Mouse (Mus musculus) forebrain, embryonic 10.5 days (tissue): ENCODE data around the gene Plekhg1. TPM values are rescaled to one million over a fixed set of nuclear protein-coding genes. Genes with fewer than 3 reads are reported as not detected.

Experiments
- DNase-seq: peaks from one replicate; pipeline ENCODE4 v3.0.0-alpha.2; 2017; ENCODE audit warnings: low spot score; ENCODE audit errors: extremely low spot score
- H3K27ac ChIP-seq: fragments of 300-500 bp; sonication (generic); 2 replicates; pipeline ENCODE4 v1.5.1; 2016; ENCODE audit warnings: mild to moderate bottlenecking
- H3K27me3 ChIP-seq: fragments of 300-500 bp; sonication (generic); 2 replicates; pipeline ENCODE4 v1.6.1; 2016; ENCODE audit warnings: mild to moderate bottlenecking; ENCODE audit not compliant: poor library complexity, severe bottlenecking
- H3K36me3 ChIP-seq: fragments of 300-500 bp; sonication (generic); replicated peaks from 2 replicates; pipeline ENCODE4 v1.6.1; 2016; ENCODE audit warnings: mild to moderate bottlenecking, moderate library complexity
- H3K4me1 ChIP-seq: fragments of 300-500 bp; sonication (generic); 2 replicates; pipeline ENCODE4 v1.6.1; 2016
- H3K4me3 ChIP-seq: fragments of 300-500 bp; sonication (generic); 2 replicates; pipeline ENCODE4 v1.5.1; 2016; ENCODE audit warnings: mild to moderate bottlenecking, moderate library complexity
- H3K9me3 ChIP-seq: fragments of 300-500 bp; sonication (generic); 2 replicates; pipeline ENCODE4 v1.6.1; 2016; ENCODE audit warnings: mild to moderate bottlenecking, moderate library complexity
- WGBS: fragments of 180-500 bp; shearing (Covaris S2); methylation state at CpG from one replicate; pipeline ENCODE4 v1.1.7; 2016; 5-methylcytosine and 5-hydroxymethylcytosine counted together
- polyA plus RNA-seq: library from polyadenylated mRNA; unstranded; fragments of >200 nt; fragmentation: Nextera tagmentation; extraction: Ambion mirVana; gene quantifications from 2 replicates; pipeline ENCODE4 v1.2.1, GENCODE M21; 2016

The Plekhg1 gene
- polyA plus RNA-seq, 1 experiment from 2014 or later: 12.0 TPM

GRCm38 (mm10) chr10:3718021-3718865 lies 21.9 kb upstream of the Plekhg1 start:
- WGBS: 76% methylated on average over 16 of the region's 16 CpGs
- 0 out of 2 replicates have a peak overlapping the region, but pooled peaks have one; percentile 36 for H3K27ac ChIP-seq
- DNase-seq: no peak
- peaks cover 41% of the 10 kb centered on the region for H3K4me1 ChIP-seq
- no peaks in the 10 kb centered on the region for H3K36me3 ChIP-seq
- H3K27me3 ChIP-seq: no peaks in the 10 kb centered on the region
- no peaks in the 10 kb centered on the region for H3K9me3 ChIP-seq
- no peak overlapping the region for H3K4me3 ChIP-seq

- no peaks in the 10 kb centered on the region for H3K36me3 ChIP-seq
- no peaks in the 10 kb centered on the region for H3K9me3 ChIP-seq
- 76% methylated on average over 2 of the region's 2 CpGs for WGBS
- H3K4me1 ChIP-seq: peaks cover 42% of the 10 kb centered on the region
- no peak overlapping the region for H3K27ac ChIP-seq
- H3K4me3 ChIP-seq: no peak overlapping the region
- DNase-seq: no peak
- no peaks in the 10 kb centered on the region for H3K27me3 ChIP-seq
These were observed 19.9 kb upstream of the Plekhg1 start for GRCm38 (mm10) chr10:3720296-3720695.

- Histone ChIP-seq H3K27ac (peak overlapping the region; percentile 48), H3K4me1 (peaks cover 42% of the 10 kb centered on the region), H3K9me3 (no peaks in the 10 kb centered on the region), H3K36me3 (no peaks in the 10 kb centered on the region), H3K4me3 (no peak overlapping the region), H3K27me3 (no peaks in the 10 kb centered on the region)
- 34% methylated on average over 2 of the region's 2 CpGs for WGBS
- DNase-seq: no peak
These were observed 17.8 kb upstream of the Plekhg1 start for GRCm38 (mm10) chr10:3722339-3722738.

- Histone ChIP-seq H3K27ac (no peak overlapping the region), H3K4me1 (peaks cover 35% of the 10 kb centered on the region), H3K4me3 (no peak overlapping the region), H3K36me3 (no peaks in the 10 kb centered on the region), H3K9me3 (no peaks in the 10 kb centered on the region), H3K27me3 (no peaks in the 10 kb centered on the region)
- no peak for DNase-seq
- WGBS: 74% methylated on average over 1 of the region's 1 CpGs
These were observed 15.5 kb upstream of the Plekhg1 start for GRCm38 (mm10) chr10:3724665-3725064.

- Histone ChIP-seq H3K4me3 (no peak overlapping the region), H3K36me3 (no peaks in the 10 kb centered on the region), H3K4me1 (peaks cover 19% of the 10 kb centered on the region), H3K9me3 (no peaks in the 10 kb centered on the region), H3K27me3 (no peaks in the 10 kb centered on the region), H3K27ac (no peak overlapping the region)
- 48% methylated on average over 3 of the region's 3 CpGs for WGBS
- no peak for DNase-seq
These were observed 10.5 kb upstream of the Plekhg1 start for GRCm38 (mm10) chr10:3729666-3730065.

- 38% methylated on average over 4 of the region's 4 CpGs for WGBS
- Histone ChIP-seq H3K4me1 (peaks cover 19% of the 10 kb centered on the region), H3K36me3 (no peaks in the 10 kb centered on the region), H3K9me3 (no peaks in the 10 kb centered on the region), H3K27ac (no peak overlapping the region), H3K27me3 (no peaks in the 10 kb centered on the region), H3K4me3 (no peak overlapping the region)
- no peak for DNase-seq
These were observed 9.8 kb upstream of the Plekhg1 start for GRCm38 (mm10) chr10:3730314-3730713.

- peaks cover 20% of the 10 kb centered on the region for H3K4me1 ChIP-seq
- no peaks in the 10 kb centered on the region for H3K9me3 ChIP-seq
- DNase-seq: no peak
- no peak overlapping the region for H3K27ac ChIP-seq
- WGBS: 64% methylated on average over 3 of the region's 3 CpGs
- no peak overlapping the region for H3K4me3 ChIP-seq
- peaks cover 11% of the 10 kb centered on the region; the same call in 1 of the 2 replicates for H3K27me3 ChIP-seq
- H3K36me3 ChIP-seq: no peaks in the 10 kb centered on the region
These were observed 3.1 kb upstream of the Plekhg1 start for GRCm38 (mm10) chr10:3737034-3737433.

- under 1% methylated on average over 33 of the region's 47 CpGs for WGBS
- peak; percentile 79 for DNase-seq
- Histone ChIP-seq H3K4me1 (peaks cover 27% of the 10 kb centered on the region), H3K36me3 (no peaks in the 10 kb centered on the region), H3K27ac (peak overlapping the region; percentile 90), H3K4me3 (peak overlapping the region; percentile 76), H3K9me3 (no peaks in the 10 kb centered on the region), H3K27me3 (peaks cover 11% of the 10 kb centered on the region; the same call in 1 of the 2 replicates)
These were observed 582 bp downstream of the Plekhg1 start for GRCm38 (mm10) chr10:3740504-3741388.

GRCm38 (mm10) chr10:3741791-3742190 lies 1.6 kb downstream of the Plekhg1 start:
- WGBS: 3% methylated on average over 5 of the region's 5 CpGs
- Histone ChIP-seq H3K4me1 (peaks cover 30% of the 10 kb centered on the region), H3K27me3 (peaks cover 11% of the 10 kb centered on the region; the same call in 1 of the 2 replicates), H3K27ac (no peak overlapping the region), H3K9me3 (no peaks in the 10 kb centered on the region), H3K4me3 (peak overlapping the region; percentile 76), H3K36me3 (no peaks in the 10 kb centered on the region)
- DNase-seq: no peak

GRCm38 (mm10) chr10:3743069-3743468 lies 2.9 kb downstream of the Plekhg1 start:
- H3K27ac ChIP-seq: no peak overlapping the region
- H3K4me3 ChIP-seq: no peak overlapping the region
- H3K9me3 ChIP-seq: no peaks in the 10 kb centered on the region
- 50% methylated on average over 2 of the region's 2 CpGs for WGBS
- H3K27me3 ChIP-seq: peaks cover 11% of the 10 kb centered on the region; the same call in 1 of the 2 replicates
- DNase-seq: no peak
- H3K4me1 ChIP-seq: peaks cover 35% of the 10 kb centered on the region
- no peaks in the 10 kb centered on the region for H3K36me3 ChIP-seq

GRCm38 (mm10) chr10:3743826-3744225 lies 3.7 kb downstream of the Plekhg1 start:
- H3K27me3 ChIP-seq: peaks cover 9% of the 10 kb centered on the region; the same call in 1 of the 2 replicates
- no peak for DNase-seq
- WGBS: 85% methylated on average over 5 of the region's 5 CpGs
- H3K4me3 ChIP-seq: no peak overlapping the region
- peaks cover 35% of the 10 kb centered on the region for H3K4me1 ChIP-seq
- no peaks in the 10 kb centered on the region for H3K9me3 ChIP-seq
- no peaks in the 10 kb centered on the region for H3K36me3 ChIP-seq
- H3K27ac ChIP-seq: no peak overlapping the region

- Histone ChIP-seq H3K4me1 (peaks cover 16% of the 10 kb centered on the region), H3K9me3 (no peaks in the 10 kb centered on the region), H3K36me3 (no peaks in the 10 kb centered on the region), H3K27ac (no peak overlapping the region), H3K4me3 (no peak overlapping the region), H3K27me3 (no peaks in the 10 kb centered on the region)
- 55% methylated on average over 3 of the region's 3 CpGs for WGBS
- DNase-seq: no peak
These were observed 6.8 kb downstream of the Plekhg1 start for GRCm38 (mm10) chr10:3746794-3747518.
